Mouse (Mus musculus): ENCODE results near the gene Prss12. TPM values are rescaled to one million over a fixed set of nuclear protein-coding genes. Genes with fewer than 3 reads are reported as not detected.
A peak's percentile ranks its signal among the peaks of the same experiment; 100 is the strongest.

The Prss12 gene
- total and polyA plus RNA-seq, 2 experiments from 2014 or later, result 2.5 to 3.0 TPM

DNA sequence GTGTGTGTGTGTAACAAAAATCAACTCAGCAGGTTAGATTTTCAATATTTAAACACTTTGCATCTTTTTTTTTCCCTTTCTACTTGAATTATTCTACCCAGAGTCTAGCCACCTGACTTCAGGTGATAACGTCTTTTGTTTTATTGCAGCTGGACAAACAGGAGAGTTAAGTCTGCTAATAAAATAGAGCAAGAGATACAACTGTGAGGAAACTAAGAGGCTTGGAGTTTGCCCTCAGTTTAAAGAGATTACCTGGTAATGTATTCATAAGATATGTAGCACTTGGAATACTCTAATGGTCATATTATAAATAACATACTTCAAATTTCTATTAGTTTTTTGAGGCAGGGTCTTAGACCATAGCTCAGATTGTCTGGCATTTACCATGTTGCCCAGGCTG, 9.1 kb upstream of the Prss12 start:
- no peaks in the 10 kb centered on the region for H3K27me3 ChIP-seq (ENCODE audit: control insufficient read depth, insufficient read depth, low read length)
- H3K4me1 ChIP-seq (ENCODE audit: control insufficient read depth, insufficient read depth), result no peaks in the 10 kb centered on the region
- ATAC-seq (ENCODE audit: insufficient read depth, low read depth) (no peak), DNase-seq (ENCODE audit: low spot score) (no peak)
- no peak overlapping the region for H3K9ac ChIP-seq (replicated peaks; ENCODE audit: low read depth, low read length)
- H3K4me2 ChIP-seq (ENCODE audit: low read depth, low read length), result no peak overlapping the region
- H3K4me3 ChIP-seq (ENCODE audit: low read depth, low read length), result no peak overlapping the region
- H3K36me3 ChIP-seq (replicated peaks; ENCODE audit: control insufficient read depth, insufficient read depth, low read length), result no peaks in the 10 kb centered on the region
- no peak overlapping the region for H3K27ac ChIP-seq (ENCODE audit: low read depth)
- TF ChIP-seq CTCF (IDR thresholded peaks at IDR 0.05; ENCODE audit: low read depth) (no peak), EP300 (IDR thresholded peaks at IDR 0.05; ENCODE audit: low read depth) (no peak)
- no peaks in the 10 kb centered on the region for H3K9me3 ChIP-seq (replicated peaks; ENCODE audit: control insufficient read depth, low read length)
- WGBS, result 93% methylated on average over 1 of the region's 1 CpGs

DNA sequence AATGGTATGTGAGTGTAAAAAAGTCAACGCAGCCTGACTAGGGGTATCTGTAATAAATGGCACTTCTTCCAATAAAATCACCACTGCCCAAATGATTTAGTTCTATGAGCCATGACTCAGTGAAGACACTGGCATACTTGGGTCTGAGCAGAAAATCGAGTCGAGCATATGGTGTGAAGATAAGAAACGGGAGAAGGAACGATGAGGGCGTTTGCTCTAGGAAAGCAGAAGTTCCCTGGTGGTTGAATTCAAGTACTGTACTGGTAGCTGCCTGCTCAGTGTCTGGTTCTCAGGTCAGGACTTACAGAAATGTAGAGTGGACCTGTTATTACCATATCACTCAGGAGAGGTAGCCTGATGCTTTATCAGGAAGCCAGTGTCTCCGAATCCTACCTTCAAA, 6.2 kb upstream of the Prss12 start:
- Histone ChIP-seq H3K4me1 (ENCODE audit: control insufficient read depth, insufficient read depth) (no peaks in the 10 kb centered on the region), H3K36me3 (replicated peaks; ENCODE audit: control insufficient read depth, insufficient read depth, low read length) (no peaks in the 10 kb centered on the region), H3K9me3 (replicated peaks; ENCODE audit: control insufficient read depth, low read length) (no peaks in the 10 kb centered on the region), H3K4me3 (ENCODE audit: low read depth, low read length) (no peak overlapping the region), H3K4me2 (ENCODE audit: low read depth, low read length) (no peak overlapping the region), H3K9ac (replicated peaks; ENCODE audit: low read depth, low read length) (no peak overlapping the region), H3K27ac (ENCODE audit: low read depth) (no peak overlapping the region), H3K27me3 (ENCODE audit: control insufficient read depth, insufficient read depth, low read length) (no peaks in the 10 kb centered on the region)
- DNase-seq (ENCODE audit: low spot score) (no peak), ATAC-seq (ENCODE audit: insufficient read depth, low read depth) (no peak)
- WGBS, result 62% methylated on average over 7 of the region's 7 CpGs
- no peak for TF ChIP-seq CTCF (IDR thresholded peaks at IDR 0.05; ENCODE audit: low read depth)
- TF ChIP-seq EP300 (IDR thresholded peaks at IDR 0.05; ENCODE audit: low read depth), result no peak

DNA sequence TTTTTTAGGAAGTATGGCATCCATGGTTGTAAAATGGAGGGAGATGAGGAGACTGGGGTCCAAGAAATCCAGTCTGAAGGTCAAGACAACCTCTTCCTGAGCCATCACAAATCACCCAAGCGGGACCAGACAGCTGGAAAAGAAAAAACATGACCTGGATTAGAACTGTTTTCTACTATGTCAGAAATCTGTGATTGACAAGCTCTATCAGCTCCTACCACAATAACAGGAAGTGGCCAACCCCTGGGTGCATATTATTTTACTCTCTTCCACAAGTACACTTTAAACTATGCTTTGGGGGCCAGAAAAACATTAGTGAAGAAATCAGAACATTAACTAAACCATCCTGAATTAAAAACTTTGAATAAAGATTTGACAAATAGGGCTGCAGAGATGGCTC, 2.2 kb upstream of the Prss12 start:
- no peak for DNase-seq (ENCODE audit: low spot score)
- Histone ChIP-seq H3K9me3 (replicated peaks; ENCODE audit: control insufficient read depth, low read length) (no peaks in the 10 kb centered on the region), H3K4me3 (ENCODE audit: low read depth, low read length) (no peak overlapping the region), H3K4me1 (ENCODE audit: control insufficient read depth, insufficient read depth) (0 out of 2 replicates have a peak, but pooled peaks cover 3% of the 10 kb centered on the region), H3K4me2 (ENCODE audit: low read depth, low read length) (no peak overlapping the region), H3K36me3 (replicated peaks; ENCODE audit: control insufficient read depth, insufficient read depth, low read length) (no peaks in the 10 kb centered on the region), H3K9ac (replicated peaks; ENCODE audit: low read depth, low read length) (no peak overlapping the region), H3K27me3 (ENCODE audit: control insufficient read depth, insufficient read depth, low read length) (peaks cover 15% of the 10 kb centered on the region), H3K27ac (ENCODE audit: low read depth) (no peak overlapping the region)
- no peak for ATAC-seq (ENCODE audit: insufficient read depth, low read depth)
- no peak for TF ChIP-seq EP300 (IDR thresholded peaks at IDR 0.05; ENCODE audit: low read depth)
- TF ChIP-seq CTCF (IDR thresholded peaks at IDR 0.05; ENCODE audit: low read depth), result no peak
- 43% methylated on average over 1 of the region's 1 CpGs for WGBS

DNA sequence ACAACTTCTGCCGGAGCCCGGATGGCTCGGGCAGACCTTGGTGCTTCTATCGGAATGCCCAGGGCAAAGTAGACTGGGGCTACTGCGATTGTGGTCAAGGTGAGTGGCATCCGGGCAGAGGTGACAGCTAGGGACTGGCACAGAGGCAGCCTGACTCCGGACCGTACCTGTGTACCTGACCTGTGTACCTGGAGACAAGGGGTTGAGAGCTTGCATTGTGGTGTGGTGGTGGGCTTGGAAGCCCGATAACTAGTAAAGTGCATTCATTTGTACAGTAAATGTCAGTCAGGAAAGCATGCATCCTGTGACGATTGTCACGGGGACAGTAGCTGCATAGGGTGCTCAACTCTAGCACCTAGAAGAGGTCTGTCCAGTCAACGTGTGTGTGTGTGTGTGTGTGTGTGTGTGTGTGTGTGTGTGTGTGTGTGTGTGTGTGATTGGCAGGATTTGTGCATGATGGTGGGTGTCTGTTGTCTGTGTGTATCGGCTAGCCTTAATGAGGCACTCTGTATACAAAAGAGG, 886 bp downstream of the Prss12 start:
- 10% methylated on average over 13 of the region's 13 CpGs for WGBS
- H3K27me3 ChIP-seq (ENCODE audit: control insufficient read depth, insufficient read depth, low read length), result peaks cover 15% of the 10 kb centered on the region
- ATAC-seq (ENCODE audit: insufficient read depth, low read depth), result no peak
- 0 out of 2 replicates have a peak, but pooled peaks cover 3% of the 10 kb centered on the region for H3K4me1 ChIP-seq (ENCODE audit: control insufficient read depth, insufficient read depth)
- no peak overlapping the region for H3K27ac ChIP-seq (ENCODE audit: low read depth)
- peak overlapping the region; percentile 69 for H3K4me3 ChIP-seq (ENCODE audit: low read depth, low read length)
- no peak for DNase-seq (ENCODE audit: low spot score)
- H3K4me2 ChIP-seq (ENCODE audit: low read depth, low read length), result peak overlapping the region; percentile 100
- H3K36me3 ChIP-seq (replicated peaks; ENCODE audit: control insufficient read depth, insufficient read depth, low read length), result no peaks in the 10 kb centered on the region
- 0 out of 2 replicates have a peak, but pooled peaks cover 4% of the 10 kb centered on the region for H3K9me3 ChIP-seq (replicated peaks; ENCODE audit: control insufficient read depth, low read length)
- peak overlapping the region; percentile 43; the same call in 1 of the 2 replicates for H3K9ac ChIP-seq (replicated peaks; ENCODE audit: low read depth, low read length)
- TF ChIP-seq CTCF (IDR thresholded peaks at IDR 0.05; ENCODE audit: low read depth), result no peak

DNA sequence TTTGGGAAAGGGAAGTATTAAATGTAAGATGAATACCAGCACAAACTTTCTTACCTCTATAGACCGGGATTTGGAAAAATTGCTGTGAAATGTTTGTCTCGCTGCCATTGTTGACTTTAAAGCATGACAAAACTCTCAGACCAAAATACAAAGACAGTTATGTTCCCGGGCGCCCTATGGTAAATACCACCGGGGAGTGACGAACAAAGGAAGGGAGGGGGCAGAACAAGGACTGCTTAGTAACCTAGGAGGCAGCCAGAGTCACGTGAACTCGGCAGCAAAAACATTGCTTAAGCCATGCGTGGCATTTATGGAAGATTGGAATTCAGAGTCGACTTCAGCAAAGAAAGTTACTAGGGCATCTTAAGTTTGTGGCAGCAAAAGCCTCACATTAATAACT, 1.4 kb downstream of the Prss12 start:
- H3K27me3 ChIP-seq (ENCODE audit: control insufficient read depth, insufficient read depth, low read length), result peaks cover 15% of the 10 kb centered on the region
- no peak overlapping the region for H3K9ac ChIP-seq (replicated peaks; ENCODE audit: low read depth, low read length)
- H3K36me3 ChIP-seq (replicated peaks; ENCODE audit: control insufficient read depth, insufficient read depth, low read length), result no peaks in the 10 kb centered on the region
- H3K9me3 ChIP-seq (replicated peaks; ENCODE audit: control insufficient read depth, low read length), result 0 out of 2 replicates have a peak, but pooled peaks cover 4% of the 10 kb centered on the region
- ATAC-seq (ENCODE audit: insufficient read depth, low read depth), result no peak
- no peak overlapping the region for H3K27ac ChIP-seq (ENCODE audit: low read depth)
- WGBS, result 15% methylated on average over 10 of the region's 10 CpGs
- H3K4me1 ChIP-seq (ENCODE audit: control insufficient read depth, insufficient read depth), result 0 out of 2 replicates have a peak, but pooled peaks cover 3% of the 10 kb centered on the region
- H3K4me2 ChIP-seq (ENCODE audit: low read depth, low read length), result peak overlapping the region; percentile 100
- no peak for DNase-seq (ENCODE audit: low spot score)
- H3K4me3 ChIP-seq (ENCODE audit: low read depth, low read length), result peak overlapping the region; percentile 69; the same call in 1 of the 2 replicates
- TF ChIP-seq EP300 (IDR thresholded peaks at IDR 0.05; ENCODE audit: low read depth), result no peak

DNA sequence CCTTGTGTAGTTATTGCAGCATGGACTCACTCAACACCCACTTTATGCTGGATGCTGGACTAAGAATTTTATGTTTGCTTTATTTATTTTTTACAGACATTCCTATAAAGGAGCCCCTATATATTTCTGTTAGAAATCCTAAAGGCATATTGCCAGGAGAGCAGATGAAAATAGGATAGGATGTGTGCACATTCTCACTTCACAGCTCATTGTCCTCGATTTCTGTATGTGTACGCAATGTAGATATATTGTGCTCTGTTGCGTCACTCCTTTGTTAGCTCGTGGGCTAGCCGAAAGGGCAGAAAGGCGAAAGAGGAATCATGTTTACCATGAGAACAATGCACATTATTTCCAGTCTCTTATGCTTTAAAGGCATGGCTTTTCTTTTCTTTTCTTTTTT, 3.4 kb downstream of the Prss12 start:
- DNase-seq (ENCODE audit: low spot score) (no peak), ATAC-seq (ENCODE audit: insufficient read depth, low read depth) (no peak)
- TF ChIP-seq EP300 (IDR thresholded peaks at IDR 0.05; ENCODE audit: low read depth), result no peak
- no peak for TF ChIP-seq CTCF (IDR thresholded peaks at IDR 0.05; ENCODE audit: low read depth)
- H3K4me3 ChIP-seq (ENCODE audit: low read depth, low read length), result no peak overlapping the region
- no peak overlapping the region for H3K4me2 ChIP-seq (ENCODE audit: low read depth, low read length)
- H3K27me3 ChIP-seq (ENCODE audit: control insufficient read depth, insufficient read depth, low read length), result peaks cover 15% of the 10 kb centered on the region
- WGBS, result 79% methylated on average over 6 of the region's 6 CpGs
- 0 out of 2 replicates have a peak, but pooled peaks cover 4% of the 10 kb centered on the region for H3K9me3 ChIP-seq (replicated peaks; ENCODE audit: control insufficient read depth, low read length)
- no peak overlapping the region for H3K9ac ChIP-seq (replicated peaks; ENCODE audit: low read depth, low read length)
- 0 out of 2 replicates have a peak, but pooled peaks cover 3% of the 10 kb centered on the region for H3K4me1 ChIP-seq (ENCODE audit: control insufficient read depth, insufficient read depth)
- H3K27ac ChIP-seq (ENCODE audit: low read depth), result no peak overlapping the region
- no peaks in the 10 kb centered on the region for H3K36me3 ChIP-seq (replicated peaks; ENCODE audit: control insufficient read depth, insufficient read depth, low read length)

Measured in heart, postnatal 0 days (tissue).